9 mouse cellular contexts compared by ENCODE assay signal in genomic region chr11:86836366-86836765, GRCm38 (mm10). TPM values are rescaled to one million over a fixed set of nuclear protein-coding genes. Genes with fewer than 3 reads are reported as not detected.
DNase-seq lines count a peak whose midpoint lies in the region; ATAC-seq and TF ChIP-seq lines count a peak whose summit lies in the region.
"Had no signal": no experiment of that assay in that cellular context is flagged by ENCODE, and none has a peak within 500 bp of the region (broad histone marks: within the 10 kb centered on the region; RNA-seq: fewer than 3 reads in every experiment).

No protein-coding gene starts in this region.

- no peak overlapping the region for H3K27ac ChIP-seq in hindbrain, embryonic 11.5 days (ENCODE audit: low read depth, low read length)
- no peak overlapping the region for H3K27ac ChIP-seq in hindbrain, embryonic 16.5 days (ENCODE audit: low read depth, low read length)
- no peak overlapping the region for H3K27ac ChIP-seq in midbrain, postnatal 0 days (ENCODE audit: low read depth, low read length)
- H3K27ac ChIP-seq: embryonic facial prominence, embryonic 13.5 days had no signal

- H3K4me3 ChIP-seq in hindbrain, embryonic 11.5 days (ENCODE audit: low read depth, low read length) = no peak overlapping the region
- H3K4me3 ChIP-seq in hindbrain, embryonic 16.5 days (ENCODE audit: low read length) = no peak overlapping the region
- H3K4me3 ChIP-seq in midbrain, postnatal 0 days (ENCODE audit: low read depth, low read length) = no peak overlapping the region
- H3K4me3 ChIP-seq: embryonic facial prominence, embryonic 13.5 days had no signal

- H3K36me3 ChIP-seq in hindbrain, embryonic 11.5 days (ENCODE audit: control insufficient read depth, insufficient read depth, low read length) = no peaks in the 10 kb centered on the region
- H3K36me3 ChIP-seq in hindbrain, embryonic 16.5 days (ENCODE audit: control insufficient read depth, insufficient read depth, low read length) = no peaks in the 10 kb centered on the region
- H3K36me3 ChIP-seq in midbrain, postnatal 0 days (ENCODE audit: insufficient read depth, low read length) = no peaks in the 10 kb centered on the region
- H3K36me3 ChIP-seq: embryonic facial prominence, embryonic 13.5 days had no signal

- DNase-seq in hindbrain, embryonic 11.5 days (ENCODE audit: low spot score) = peak; percentile 82
- peak; percentile 81 to 85 for DNase-seq in heart, postnatal 10 days
- DNase-seq in layer of hippocampus, adult 9-11 months = peak; percentile 55
- no peak for DNase-seq in midbrain, postnatal 0 days (ENCODE audit: low spot score)
- peak; percentile 80 for DNase-seq in thymus, postnatal 0 days (ENCODE audit: low spot score)

- H3K9ac ChIP-seq in hindbrain, embryonic 11.5 days (ENCODE audit: low read depth, low read length) = no peak overlapping the region
- H3K9ac ChIP-seq in hindbrain, embryonic 16.5 days (ENCODE audit: low read depth, low read length) = no peak overlapping the region
- H3K9ac ChIP-seq in midbrain, postnatal 0 days (replicated peaks; ENCODE audit: low read length, poor library complexity, severe bottlenecking) = no peak overlapping the region
- H3K9ac ChIP-seq: embryonic facial prominence, embryonic 13.5 days had no signal

- no peak overlapping the region for H3K4me2 ChIP-seq in hindbrain, embryonic 11.5 days (replicated peaks; ENCODE audit: low read depth, low read length)
- no peak overlapping the region for H3K4me2 ChIP-seq in hindbrain, embryonic 16.5 days (ENCODE audit: low read length)
- H3K4me2 ChIP-seq in midbrain, postnatal 0 days (ENCODE audit: low read depth, low read length, poor library complexity, severe bottlenecking) = no peak overlapping the region
- H3K4me2 ChIP-seq: embryonic facial prominence, embryonic 13.5 days had no signal

- ATAC-seq in hindbrain, embryonic 11.5 days (ENCODE audit: low FRiP score) = no peak
- no peak for ATAC-seq in hindbrain, embryonic 16.5 days
- peak; percentile 66 for ATAC-seq in activated CD4-positive, CD25-positive, alpha-beta regulatory T cell, adult 4 months
- peak; percentile 94 for ATAC-seq in common myeloid progenitor, adult 5-6 weeks (replicated peaks; ENCODE audit: low read depth, poor library complexity, severe bottlenecking)
- no peak for ATAC-seq in midbrain, postnatal 0 days (ENCODE audit: low FRiP score)

- peak; percentile 69 for TF ChIP-seq CTCF in midbrain, postnatal 0 days (IDR thresholded peaks at IDR 0.05)

- intact Hi-C loops in heart, postnatal 10 days (cut with DNase I) = loop anchor here (2.0 to 5.0 kb wide), 2 partner anchors 30 to 79 kb away; partner anchors contain the start of genes Cltc and Dhx40

- H3K27me3 ChIP-seq in hindbrain, embryonic 11.5 days (ENCODE audit: control insufficient read depth, insufficient read depth, low read length) = no peaks in the 10 kb centered on the region
- H3K27me3 ChIP-seq in hindbrain, embryonic 16.5 days (replicated peaks; ENCODE audit: control insufficient read depth, insufficient read depth, low read length) = no peaks in the 10 kb centered on the region
- H3K27me3 ChIP-seq in midbrain, postnatal 0 days (ENCODE audit: insufficient read depth, low read length) = no peaks in the 10 kb centered on the region
- H3K27me3 ChIP-seq: embryonic facial prominence, embryonic 13.5 days had no signal

- no peaks in the 10 kb centered on the region for H3K9me3 ChIP-seq in hindbrain, embryonic 11.5 days (ENCODE audit: control insufficient read depth, low read length)
- no peaks in the 10 kb centered on the region for H3K9me3 ChIP-seq in hindbrain, embryonic 16.5 days (ENCODE audit: control insufficient read depth, low read length)
- H3K9me3 ChIP-seq in midbrain, postnatal 0 days (ENCODE audit: low read length) = no peaks in the 10 kb centered on the region
- H3K9me3 ChIP-seq: embryonic facial prominence, embryonic 13.5 days had no signal

- 40% methylated on average over 2 of the region's 2 CpGs for WGBS in hindbrain, embryonic 11.5 days
- WGBS in hindbrain, embryonic 16.5 days = 50% methylated on average over 2 of the region's 2 CpGs
- 51% methylated on average over 2 of the region's 2 CpGs for WGBS in midbrain, postnatal 0 days

- H3K4me1 ChIP-seq in hindbrain, embryonic 11.5 days (replicated peaks; ENCODE audit: control insufficient read depth, insufficient read depth, low read length) = peaks cover 2% of the 10 kb centered on the region; the same call in 1 of the 2 replicates
- H3K4me1 ChIP-seq in hindbrain, embryonic 16.5 days (ENCODE audit: control insufficient read depth, insufficient read depth, low read depth, low read length) = peaks cover 6% of the 10 kb centered on the region
- no peaks in the 10 kb centered on the region for H3K4me1 ChIP-seq in midbrain, postnatal 0 days (ENCODE audit: insufficient read depth, low read length)
- H3K4me1 ChIP-seq: embryonic facial prominence, embryonic 13.5 days had no signal

RNA-seq across cellular contexts. Expression of gene Dhx40, which starts 28.8 kb away (rescaled TPM):
- 52.6 and 52.7 TPM in 2 replicates for polyA plus RNA-seq in hindbrain, embryonic 11.5 days (2014; fragmentation: Nextera tagmentation; extraction: Ambion mirVana)
- 16.8 and 19.3 TPM in 2 replicates for polyA plus RNA-seq in hindbrain, embryonic 16.5 days (2015; fragmentation: Nextera tagmentation; extraction: Ambion mirVana)
- 10 to 100 TPM; 20.1 TPM for polyA plus RNA-seq in activated CD4-positive, CD25-positive, alpha-beta regulatory T cell, adult 4 months (2017; shearing (Covaris generic))
- total RNA-seq in common myeloid progenitor, adult 5-6 weeks (2017) = 19.4 and 24.4 TPM in 2 replicates
- 10 to 100 TPM; 19.7 to 21.5 TPM for total RNA-seq in heart, postnatal 10 days (2021)
- total RNA-seq in midbrain, postnatal 0 days (2014; rRNA removed) = 14.9 and 18.2 TPM in 2 replicates
- polyA plus RNA-seq in midbrain, postnatal 0 days (2015; fragmentation: Nextera tagmentation; extraction: Ambion mirVana) = 10.2 and 11.1 TPM in 2 replicates
- 20.2 and 20.3 TPM in 2 replicates for polyA plus RNA-seq in thymus, postnatal 0 days (2015; fragmentation: Nextera tagmentation; extraction: Ambion mirVana)

Comparison
In these comparisons a context has a peak if more than half of its experiments do, and no peak if none do; other contexts are left out.
1. ATAC-seq: peak in activated CD4-positive, CD25-positive, alpha-beta regulatory T cell, adult 4 months (single experiment) and common myeloid progenitor, adult 5-6 weeks (single experiment); none in hindbrain, embryonic 11.5 days (single experiment), hindbrain, embryonic 16.5 days (single experiment) and midbrain, postnatal 0 days (single experiment).